Mouse (Mus musculus) ES-CJ7 (cell line): ENCODE measurements around the gene Mfsd6l.
A peak's percentile ranks its signal among the peaks of the same experiment; 100 is the strongest.

Source experiments
- DNase-seq: peaks from one replicate; pipeline ENCODE4 v3.0.0; 2011; ENCODE audit warnings: low read depth, low spot score

The Mfsd6l gene

DNA sequence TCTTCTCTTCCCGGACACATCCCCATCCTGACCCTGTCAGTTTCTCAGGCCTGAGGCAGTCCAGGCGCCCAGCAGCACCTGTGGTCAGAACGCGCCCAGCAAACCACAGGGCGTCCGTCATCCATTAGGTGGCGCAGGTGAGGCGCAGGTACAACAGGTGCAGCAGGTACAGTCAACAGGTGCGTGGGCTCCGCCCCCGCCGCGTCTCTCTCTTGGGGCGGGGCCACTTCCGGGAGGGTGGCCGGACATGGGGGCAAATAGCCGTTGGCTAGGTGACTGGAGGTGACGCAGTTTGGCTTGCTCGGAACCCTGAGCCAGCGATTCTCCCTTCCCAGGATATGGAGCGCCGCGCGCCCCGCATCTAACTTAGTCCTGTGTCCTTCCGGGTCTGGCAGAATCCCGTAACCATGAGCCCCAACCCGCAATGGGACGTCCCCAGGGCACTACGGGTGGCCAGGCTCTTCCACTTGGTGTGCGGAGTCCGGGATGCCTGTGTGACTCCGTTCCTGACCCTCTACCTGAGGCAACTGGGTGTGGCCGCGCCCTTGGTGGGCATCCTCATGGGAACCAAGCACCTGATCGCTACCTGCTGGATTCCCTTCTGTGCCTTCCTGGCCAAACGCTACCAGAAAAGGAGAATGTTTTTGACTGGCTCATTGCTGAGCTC is at the start of gene Mfsd6l:
Gene Mfsd6l (plus strand): TSS at position 269 of the 667 bp plus-strand sequence.
- peak; percentile 52 for DNase-seq

DNA sequence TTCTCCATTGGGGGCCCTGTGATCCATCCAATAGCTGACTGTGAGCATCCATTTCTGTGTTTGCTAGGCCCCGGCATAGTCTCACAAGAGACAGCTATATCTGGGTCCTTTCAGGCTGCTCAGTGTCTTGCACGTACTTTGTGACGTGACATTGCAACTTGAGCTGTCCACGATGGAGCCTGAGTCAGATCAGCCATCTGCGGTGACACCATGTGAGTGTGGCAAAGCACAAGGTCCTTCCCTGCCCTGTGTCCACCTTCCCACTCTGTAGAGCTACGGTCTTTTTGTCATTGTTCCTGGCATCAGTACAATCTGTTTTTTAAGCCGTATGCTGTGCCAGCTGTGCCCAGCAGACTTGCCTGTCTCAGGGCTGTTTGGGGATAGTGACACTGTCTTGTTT is 48.7 kb upstream of the Mfsd6l start:
- no peak for DNase-seq

DNA sequence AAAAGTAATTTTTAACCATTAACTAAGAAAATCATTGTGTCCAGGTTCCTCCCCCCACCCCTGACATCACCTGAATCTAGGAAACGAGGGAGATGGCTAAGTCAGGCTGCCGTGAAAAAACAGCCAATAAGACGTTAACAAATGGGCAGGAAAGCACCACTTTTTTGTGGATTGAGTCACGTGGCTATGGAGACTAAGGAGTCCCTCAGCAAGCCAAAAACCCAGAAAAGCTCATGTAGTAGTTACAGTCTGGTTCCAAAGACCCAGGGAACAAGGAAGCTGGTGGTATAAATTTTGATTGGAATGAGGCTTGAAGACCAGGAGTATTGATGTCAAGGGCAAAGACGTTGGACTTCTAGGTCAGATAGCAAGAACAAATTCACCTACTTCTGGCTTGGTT is 47.4 kb upstream of the Mfsd6l start:
- DNase-seq, result no peak

DNA sequence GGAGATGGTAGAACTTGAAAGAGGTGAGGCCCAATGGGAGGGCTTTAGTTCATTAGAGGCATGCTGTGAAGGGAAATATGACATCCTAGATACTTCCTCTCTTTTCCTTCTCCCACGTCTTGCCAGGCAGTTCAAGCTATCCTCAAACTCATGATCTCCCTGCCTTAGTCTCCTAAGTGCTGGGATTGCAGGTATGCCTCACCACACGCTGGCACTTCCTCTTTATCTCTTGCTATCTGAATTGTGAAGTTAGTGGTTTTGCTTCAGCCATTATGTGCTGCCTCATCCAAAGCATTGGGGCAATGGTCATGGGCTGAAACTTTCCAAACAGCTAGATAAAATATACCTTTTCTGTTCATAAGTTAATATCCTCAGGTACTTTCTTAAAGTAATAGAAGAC is 46.8 kb upstream of the Mfsd6l start:
- no peak for DNase-seq

DNA sequence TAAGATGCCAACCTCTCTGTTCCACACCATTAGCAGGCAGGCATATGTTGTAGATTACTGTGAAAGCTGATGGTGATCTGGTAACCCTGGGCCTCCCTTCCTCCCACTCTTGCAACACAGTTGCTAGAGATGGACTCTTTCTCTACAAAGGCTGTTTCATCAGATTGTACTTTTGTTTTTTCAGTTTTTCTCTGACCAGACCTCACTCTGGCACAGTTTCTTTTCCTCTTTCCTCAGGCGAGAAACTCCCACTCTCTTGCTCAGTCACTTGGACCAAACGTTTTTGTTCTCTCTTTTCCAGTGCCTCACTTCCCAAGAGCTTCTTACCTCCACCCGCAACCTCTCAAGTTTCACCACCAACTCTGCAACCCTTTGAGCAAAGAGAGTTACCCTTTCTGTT is 42.0 kb upstream of the Mfsd6l start:
- DNase-seq, result no peak

DNA sequence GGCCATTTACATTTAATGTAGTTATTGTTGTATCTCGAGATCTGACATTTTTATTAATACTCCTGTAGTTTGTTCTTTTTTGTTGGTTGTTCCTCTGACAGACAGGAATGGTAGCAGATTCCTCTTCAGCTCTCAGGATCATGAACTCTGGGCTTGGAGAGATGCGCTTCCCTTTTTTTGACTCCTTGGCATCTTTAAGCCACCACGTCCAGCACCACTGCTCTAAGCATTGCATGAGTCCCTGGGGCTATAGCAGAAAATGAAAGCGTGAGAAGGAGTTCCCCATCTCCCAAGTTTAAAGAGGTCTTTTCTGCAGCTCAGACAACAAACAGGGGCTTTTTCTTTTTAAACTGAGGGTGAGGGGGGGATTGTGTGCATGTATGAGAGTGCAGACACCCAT is 36.6 kb upstream of the Mfsd6l start:
- no peak for DNase-seq

DNA sequence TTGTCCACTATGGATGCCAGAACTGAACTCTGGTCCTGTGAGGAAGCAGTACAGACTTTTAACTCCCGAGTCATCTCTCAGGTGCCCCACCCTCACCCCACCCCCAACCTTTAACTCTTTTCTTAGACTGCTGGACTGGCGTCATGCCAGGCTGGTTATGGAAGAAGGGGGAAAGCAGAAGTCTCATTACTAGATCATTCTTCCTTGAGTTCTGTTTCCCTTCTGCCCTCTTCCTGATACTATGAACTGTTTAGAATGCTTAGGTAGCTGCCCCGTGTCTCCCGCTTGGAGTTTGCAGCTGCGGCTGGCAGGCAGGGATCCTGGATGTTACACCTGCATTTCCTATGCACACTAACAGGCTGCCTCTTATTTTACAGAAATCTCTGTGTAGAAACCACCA is 36.2 kb upstream of the Mfsd6l start:
- DNase-seq, result no peak

DNA sequence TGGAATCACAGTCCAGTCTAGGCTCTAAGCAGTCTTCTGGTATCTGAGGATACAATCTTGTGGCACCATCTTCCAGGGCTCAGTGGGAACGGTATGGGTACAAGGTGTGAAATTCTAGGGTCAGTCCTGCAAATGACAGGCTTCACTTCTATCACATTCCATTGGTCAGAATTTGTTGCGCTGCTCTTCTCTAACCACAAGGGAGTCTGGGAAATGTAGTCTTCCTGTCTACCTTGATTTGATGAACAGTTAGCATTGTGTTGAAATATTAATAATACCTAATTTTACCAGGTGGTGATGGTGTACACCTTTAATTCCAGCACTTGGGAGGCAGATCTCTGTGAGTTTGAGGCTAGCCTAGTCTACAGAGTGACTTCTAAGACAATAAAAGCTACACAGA is 35.5 kb upstream of the Mfsd6l start:
- DNase-seq, result no peak

DNA sequence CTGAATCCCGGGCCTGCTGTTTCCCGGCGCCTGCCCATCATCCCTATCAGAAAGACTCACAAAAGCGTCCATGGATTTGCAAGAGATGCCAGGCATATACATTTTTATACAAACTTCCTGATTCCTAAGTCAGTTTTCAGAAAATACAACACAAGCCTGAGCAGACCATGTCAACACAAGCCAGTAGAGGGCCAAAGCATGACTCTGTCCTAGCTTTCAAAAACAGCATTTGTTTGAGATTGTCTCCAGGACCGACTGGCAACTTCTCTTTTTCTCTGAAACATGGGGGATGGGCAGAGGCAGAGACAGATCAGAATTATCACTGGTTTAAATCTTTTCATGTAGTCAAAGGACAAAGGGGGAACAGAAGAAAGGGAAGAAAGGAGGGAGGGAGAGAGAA is 34.6 kb upstream of the Mfsd6l start:
- no peak for DNase-seq

DNA sequence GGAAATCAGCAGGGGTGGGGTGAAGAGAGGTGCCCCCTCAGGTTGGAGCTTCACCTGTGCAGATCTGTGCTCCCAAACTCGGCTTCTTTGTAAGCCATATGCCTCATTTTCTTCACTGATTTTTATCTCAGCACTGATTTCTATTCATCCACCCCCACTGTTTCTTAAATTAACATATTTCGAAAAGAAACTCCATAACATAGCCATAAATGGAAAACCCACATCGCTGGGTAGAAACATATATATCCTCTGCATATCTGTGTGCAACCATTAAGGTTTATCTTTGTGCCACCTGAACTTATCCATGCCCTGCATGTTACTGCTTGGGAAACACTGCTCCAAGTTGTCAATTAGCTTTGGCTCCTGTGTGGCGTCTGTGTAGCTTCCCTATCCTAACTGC is 29.5 kb upstream of the Mfsd6l start:
- no peak for DNase-seq

DNA sequence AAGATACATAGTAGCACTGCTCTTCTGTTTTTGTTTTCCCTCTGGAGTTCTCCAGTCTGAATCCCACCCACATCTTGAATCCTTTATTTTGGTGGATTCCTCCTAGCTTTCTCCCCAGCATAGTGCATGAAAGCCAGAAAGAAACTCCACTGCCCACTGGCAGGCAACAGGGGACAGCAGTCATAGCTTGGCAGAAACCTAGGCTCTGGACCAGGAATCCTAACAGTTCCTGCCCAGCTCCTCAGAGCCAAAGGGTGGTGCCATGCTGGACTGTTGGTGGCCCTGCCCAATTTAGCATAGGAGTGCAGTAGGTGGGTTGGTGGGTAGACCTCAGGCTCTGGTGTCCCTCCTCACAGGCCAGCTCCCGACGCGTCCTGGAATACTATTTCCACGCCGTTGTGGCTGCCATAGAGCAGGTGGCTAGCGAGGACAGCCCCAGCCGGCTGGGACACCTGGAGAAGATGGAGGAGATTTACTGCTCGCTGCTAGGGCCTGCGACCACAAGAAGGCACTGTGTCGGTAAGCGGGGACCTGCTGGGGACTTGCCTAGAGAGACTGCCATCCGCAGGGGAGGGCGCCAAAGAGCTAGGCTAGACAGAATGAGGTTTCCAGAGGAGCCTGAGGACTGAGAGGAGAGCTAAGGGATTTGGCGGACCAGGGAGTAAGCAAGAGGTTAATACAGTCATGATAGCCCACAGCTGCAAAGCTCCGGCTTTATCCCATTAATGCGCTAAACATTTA is 24.8 kb upstream of the Mfsd6l start:
- peak; percentile 83 for DNase-seq

DNA sequence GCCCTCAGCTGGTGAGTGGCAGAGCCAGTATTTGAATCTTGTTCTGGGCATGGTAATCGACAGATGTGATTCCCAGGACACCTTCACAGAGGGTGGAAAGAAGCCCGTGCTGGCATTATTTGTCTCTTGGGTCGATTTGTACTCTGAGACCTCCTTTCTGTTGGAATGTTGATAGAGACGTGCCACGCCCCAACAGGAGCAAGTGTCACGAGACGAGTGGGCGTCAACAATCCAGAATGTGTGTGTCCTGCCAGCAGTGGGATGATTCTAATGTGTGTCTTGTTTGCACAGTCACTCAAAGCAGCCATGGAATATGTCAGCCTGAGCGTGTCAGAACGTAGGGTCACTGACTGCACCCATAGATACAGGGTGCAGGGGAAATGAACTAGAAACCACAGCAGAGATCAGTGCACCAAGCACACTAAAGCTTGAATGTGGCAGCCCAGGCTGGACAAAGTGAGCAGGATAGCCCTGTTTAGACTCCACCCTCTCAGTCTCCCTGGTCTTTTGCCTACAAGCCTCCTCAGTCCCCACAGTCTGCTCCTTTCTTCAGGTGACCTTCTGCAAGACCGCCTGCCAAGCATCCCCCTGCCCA is 23.9 kb upstream of the Mfsd6l start:
- DNase-seq, result peak; percentile 48

DNA sequence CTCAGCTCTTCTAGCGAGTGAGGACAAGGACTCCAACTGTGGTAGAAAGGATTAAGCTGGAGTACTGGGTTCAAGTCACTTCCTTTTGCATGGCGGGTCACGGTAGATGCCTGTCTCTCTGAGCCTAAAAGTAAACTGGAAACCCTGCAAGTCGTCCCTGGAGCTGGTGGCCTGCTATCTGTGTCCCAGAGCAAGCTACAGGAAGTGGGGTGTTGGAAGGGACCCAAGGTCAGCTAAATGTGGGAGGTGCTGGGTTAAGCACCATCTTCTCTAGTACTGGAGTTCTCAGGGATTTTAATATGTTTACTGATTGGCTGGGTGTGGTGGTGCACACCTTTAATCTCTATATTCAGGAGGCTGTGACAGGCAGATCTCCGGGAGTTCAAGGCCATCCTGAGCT is 23.2 kb upstream of the Mfsd6l start:
- DNase-seq, result no peak

DNA sequence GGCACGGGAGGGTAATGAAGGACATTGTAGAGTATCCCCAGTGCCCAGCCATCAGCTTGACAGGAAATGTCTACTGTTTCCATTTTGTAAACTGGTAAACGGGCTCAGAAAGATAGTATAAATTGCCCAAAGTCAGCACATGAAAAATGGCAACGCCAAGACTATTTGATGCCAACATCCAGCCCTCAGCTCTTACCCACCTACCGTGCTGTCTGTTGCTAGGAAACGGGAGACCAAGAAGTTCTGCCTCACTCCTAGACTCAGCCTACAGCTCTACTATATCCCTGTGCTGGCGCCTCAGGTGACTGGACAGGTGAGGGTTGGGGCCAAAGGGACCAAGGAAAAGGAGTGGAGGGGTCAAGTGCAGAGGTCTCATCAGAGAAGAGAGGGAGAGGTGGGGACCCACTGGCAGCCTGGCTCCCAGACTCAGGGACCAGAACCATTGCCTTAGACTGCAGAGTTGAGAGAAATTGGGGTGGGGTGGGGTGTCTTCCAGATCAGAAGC is 22.0 kb upstream of the Mfsd6l start:
- no peak for DNase-seq

DNA sequence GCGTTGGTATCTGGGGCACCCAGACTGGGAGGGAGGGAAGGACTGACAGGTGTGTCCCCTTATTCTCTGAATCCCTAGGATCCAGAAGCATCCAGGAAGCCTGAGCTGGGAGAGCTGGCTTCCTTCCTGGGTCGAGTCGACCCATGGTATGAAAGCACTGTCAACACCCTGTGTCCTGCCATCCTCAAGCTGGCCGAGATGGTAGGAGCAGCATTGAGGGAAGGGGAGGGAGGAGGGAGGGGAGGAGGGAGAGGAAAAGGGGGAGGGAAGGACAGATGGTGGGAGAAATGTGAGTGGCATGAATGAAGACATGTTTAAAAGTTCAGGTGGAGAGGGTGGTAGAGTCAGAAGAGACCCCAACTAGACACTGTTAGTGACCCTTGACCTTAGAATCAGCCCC is 20.0 kb upstream of the Mfsd6l start:
- no peak for DNase-seq

DNA sequence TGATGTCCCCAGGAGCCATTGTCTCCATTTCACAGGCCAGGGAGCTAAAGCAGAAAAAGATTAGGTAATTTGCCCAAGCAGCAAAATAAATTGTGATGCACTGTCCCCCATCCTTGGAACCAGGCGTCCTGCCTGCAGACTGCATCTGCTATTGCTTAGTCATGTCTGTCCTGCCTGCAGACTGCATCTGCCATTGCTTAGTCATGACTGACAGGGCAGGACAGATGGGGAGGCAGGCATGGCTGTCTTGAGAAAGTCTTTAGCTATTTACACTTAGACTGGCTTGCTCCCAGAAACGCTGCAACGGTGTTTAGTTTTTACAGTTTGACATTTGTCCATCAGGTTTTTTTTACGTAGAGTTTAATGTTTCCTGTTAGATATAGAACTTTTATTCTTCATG is 19.5 kb upstream of the Mfsd6l start:
- DNase-seq, result peak; percentile 34

DNA sequence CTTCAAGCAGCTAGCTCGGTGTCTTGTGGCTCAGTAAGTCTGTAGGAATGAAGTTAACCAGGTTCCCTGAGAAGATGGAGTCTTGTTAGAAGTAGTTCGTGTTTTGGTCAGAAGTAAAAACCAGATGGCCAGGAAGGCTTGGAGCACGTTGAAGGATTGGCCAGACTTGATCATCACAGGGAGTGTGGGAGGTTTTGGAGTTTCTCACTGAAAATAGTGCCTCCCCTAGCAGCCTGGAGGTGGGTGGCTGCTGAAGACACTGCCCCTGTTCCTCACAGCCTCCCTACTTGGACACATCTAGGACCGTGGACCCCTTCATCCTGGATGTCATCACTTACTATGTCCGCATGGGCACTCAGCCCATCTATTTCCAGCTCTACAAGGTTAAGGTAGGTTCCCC is 16.4 kb upstream of the Mfsd6l start:
- DNase-seq, result no peak

DNA sequence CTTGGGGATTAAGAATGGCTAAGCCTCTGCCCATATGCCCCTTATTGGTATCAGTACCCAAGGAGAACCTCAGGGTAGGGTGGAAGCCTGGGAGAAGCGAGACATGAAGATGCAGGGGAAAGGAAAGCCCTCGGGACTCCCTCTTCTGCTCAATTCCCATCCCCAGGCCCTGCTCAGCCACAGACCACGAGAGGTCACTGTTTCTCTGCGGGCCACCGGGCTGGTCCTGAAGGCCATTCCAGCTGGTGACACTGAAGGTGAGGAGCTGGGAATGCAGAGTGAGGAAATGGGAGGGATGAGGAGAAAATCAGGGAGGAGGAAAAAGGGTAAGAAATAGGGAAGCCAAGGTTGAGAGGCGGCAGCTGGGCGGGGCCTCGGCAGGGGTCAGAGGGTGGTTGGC is 11.4 kb upstream of the Mfsd6l start:
- DNase-seq, result no peak

DNA sequence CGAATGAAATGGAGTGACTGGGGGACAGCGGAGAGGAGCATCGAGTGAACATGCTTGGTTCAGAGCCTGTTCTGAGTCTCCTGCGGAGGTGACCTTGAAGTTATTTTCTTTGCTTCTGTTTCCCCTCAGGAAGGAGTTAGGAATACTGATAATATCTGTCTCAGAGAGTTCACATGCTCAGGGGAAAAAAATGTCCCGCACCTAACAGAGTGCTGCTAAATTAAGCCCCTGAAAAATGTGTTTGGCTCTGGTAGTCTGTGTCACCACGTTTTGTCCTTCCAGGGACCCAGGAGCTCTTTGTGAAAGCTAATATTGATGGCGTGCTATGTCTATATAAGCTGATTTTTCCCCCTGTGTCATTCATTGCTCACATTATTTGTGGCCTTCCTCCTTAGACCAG is 10.8 kb upstream of the Mfsd6l start:
- no peak for DNase-seq

DNA sequence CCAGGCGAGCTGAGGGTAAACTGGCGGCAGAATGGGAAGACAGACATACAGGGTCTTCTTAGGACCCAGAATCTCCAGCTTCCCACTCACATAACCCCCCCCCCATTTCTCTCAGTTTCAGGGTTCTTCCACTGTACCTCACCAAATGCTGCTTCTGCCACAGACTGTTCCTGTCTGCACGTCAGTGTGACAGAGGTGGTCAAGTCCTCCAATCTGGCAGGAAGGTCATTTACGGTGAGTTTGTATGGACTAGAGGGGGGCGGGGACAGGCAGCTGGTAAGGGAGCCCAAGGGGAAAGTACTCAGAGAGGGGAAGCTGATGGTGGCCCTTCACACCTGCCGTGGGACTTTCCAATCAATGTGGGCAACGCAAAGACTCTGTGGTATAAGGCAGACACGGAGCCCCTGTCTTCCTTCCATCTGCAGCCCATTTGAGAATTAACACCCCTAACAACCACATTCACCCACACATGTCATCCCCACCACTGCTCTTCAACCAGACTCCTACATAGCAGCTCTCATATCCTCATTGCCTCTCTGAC is 10.2 kb upstream of the Mfsd6l start:
- DNase-seq, result no peak

DNA sequence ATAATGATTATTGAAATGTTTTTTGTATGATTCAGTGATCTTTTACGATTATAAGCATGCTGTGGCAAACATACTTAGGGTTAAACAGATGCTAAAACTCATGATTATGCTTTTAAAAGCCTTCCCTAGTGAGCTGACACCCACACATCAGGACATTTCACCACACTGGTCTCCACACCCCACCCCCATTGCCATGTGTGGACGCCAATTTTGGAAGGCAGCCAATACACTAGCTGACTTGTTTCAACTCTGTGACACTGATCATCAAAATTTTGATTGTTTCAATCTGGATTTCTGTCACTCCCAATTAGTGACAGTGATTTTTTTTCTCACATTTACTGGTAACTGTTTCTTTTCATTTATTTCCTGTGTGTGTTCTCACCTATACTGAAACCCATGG is 8.5 kb upstream of the Mfsd6l start:
- no peak for DNase-seq

DNA sequence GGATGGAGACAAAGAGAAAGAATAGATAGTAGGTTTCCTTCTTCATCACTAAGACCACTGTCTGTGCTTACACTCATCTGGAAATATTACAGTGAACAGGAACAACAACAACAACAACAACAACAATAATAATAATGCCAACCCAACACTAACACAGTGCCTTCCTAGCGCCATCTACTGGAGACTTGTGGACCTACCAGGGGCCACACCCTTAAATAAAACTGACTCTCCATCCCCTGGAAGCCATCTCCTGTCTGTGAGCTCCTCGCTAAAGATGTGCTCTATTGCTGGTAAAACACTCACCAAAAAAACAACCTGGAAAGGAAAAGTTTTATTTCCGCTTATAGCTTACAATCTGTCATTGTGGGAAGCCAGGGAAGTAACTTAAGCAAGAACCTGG is 6.4 kb upstream of the Mfsd6l start:
- no peak for DNase-seq

DNA sequence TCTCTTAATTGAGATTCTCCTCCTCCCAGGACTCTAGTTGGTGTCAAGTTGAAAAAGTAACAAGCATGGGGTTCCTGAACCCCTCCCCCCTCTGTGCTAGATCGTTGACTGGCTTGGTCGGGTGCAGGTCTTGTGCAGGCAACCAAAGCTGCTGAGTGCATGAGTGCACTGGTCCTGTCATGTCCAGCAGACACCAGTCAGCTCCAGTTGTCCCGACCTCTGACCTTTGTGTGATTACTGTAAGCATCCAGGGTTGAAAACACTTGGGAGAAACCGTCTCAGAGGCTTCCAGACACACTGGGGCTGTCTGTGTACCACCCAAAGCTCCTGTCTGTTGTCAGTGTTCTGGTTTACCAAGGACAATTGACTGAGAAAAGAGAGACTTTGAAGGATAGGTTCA is 5.6 kb upstream of the Mfsd6l start:
- peak; percentile 30 for DNase-seq
